Mouse (Mus musculus) urinary bladder, postnatal 10 days (tissue): Measurements from ENCODE around the gene Tmem72.

ENCODE experiments used
- DNase-seq: peaks from one replicate; pipeline ENCODE4 v3.0.0; 2022; ENCODE audit warnings: low spot score

Tmem72 gene

GRCm38 (mm10) chr6:116649811-116650210 lies 66.9 kb downstream of the Tmem72 start:
- peak; percentile 8 for DNase-seq

DNA sequence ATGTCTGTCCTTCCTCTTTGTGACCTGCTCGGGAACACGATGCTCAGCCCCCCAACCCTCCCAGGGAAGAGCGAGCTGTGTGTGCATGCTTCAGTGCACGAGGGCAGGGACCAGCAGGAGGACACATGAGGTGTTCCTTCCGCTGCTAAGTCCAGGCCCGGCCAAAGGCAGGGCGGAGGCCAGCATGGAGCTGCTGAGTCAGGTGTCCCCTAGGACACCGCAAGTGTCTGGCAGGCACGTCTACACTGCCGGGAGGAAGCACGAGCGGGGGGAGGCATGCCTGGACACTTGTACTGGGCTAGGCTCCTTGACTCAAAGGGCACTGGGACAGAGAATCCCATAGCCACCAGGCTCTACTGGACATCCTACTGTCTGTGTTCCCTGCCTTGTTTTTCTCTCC lies 69.0 kb downstream of the Tmem72 start:
- peak; percentile 8 for DNase-seq

GRCm38 (mm10) chr6:116644335-116644734 lies 72.4 kb downstream of the Tmem72 start:
- DNase-seq, result no peak

DNA sequence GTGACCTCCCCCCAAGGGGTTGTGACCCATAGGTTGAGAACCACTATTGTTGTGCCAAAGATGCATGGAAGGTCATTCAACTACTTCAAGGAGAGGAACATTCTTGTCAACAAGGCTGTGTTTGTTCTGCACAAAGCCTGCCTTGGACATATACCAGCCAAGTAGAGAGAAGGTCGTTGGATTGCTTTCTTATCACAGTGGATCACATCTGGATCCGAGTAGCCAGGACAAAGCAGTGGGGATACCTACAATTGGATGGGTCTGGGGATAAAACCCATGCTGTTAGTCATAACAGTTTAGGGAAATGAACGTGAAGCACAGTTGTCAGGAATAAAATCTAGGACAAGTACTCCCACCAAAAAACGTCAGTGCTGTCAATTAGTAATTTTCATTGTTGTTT lies 72.8 kb downstream of the Tmem72 start:
- DNase-seq, result no peak

DNA sequence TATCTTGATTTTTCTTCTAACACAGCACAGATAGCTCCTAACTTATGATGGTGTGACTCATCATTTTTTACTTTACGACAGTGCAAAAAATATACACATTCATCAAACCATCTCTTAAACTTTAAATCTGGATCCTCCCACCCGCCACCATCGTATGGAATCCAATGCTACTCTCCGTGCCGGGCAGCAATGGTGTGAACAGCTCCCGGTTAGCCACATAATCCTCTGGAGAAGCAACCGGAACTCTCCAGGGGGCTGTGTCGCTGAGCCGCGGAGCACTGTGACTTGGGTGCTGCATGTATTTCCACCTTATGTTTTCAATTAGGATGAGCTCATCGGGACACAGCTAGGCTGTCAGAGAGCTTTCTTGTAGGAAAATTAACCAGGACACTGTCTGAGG lies 73.8 kb downstream of the Tmem72 start:
- no peak for DNase-seq

DNA sequence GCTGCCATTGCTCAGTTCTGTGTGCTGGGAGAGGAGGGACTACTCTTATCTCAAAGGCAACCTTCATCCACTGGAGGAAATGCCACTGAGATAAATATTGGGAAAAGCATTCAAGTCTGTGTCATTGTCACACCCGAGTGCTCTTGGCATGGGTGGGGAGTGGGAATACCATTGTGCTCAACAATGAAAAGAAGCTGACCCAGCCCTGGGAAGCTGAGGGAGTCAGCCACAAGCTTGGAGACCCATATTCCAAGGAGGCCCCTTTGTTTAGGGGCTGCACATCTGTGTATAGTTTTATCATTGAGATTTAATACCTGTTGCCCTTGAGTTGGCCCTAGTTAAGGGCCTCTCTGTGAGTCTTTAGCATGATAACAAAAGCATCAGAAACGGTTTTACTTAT lies 77.0 kb downstream of the Tmem72 start:
- no peak for DNase-seq

- no peak for DNase-seq
Observed at GRCm38 (mm10) chr6:116638871-116639270, 77.8 kb downstream of the Tmem72 start.

GRCm38 (mm10) chr6:116637496-116637895 lies 79.2 kb downstream of the Tmem72 start:
- no peak for DNase-seq

- no peak for DNase-seq
Observed at GRCm38 (mm10) chr6:116636581-116637235, 80.0 kb downstream of the Tmem72 start.

GRCm38 (mm10) chr6:116635251-116636180 lies 81.2 kb downstream of the Tmem72 start:
- no peak for DNase-seq

DNA sequence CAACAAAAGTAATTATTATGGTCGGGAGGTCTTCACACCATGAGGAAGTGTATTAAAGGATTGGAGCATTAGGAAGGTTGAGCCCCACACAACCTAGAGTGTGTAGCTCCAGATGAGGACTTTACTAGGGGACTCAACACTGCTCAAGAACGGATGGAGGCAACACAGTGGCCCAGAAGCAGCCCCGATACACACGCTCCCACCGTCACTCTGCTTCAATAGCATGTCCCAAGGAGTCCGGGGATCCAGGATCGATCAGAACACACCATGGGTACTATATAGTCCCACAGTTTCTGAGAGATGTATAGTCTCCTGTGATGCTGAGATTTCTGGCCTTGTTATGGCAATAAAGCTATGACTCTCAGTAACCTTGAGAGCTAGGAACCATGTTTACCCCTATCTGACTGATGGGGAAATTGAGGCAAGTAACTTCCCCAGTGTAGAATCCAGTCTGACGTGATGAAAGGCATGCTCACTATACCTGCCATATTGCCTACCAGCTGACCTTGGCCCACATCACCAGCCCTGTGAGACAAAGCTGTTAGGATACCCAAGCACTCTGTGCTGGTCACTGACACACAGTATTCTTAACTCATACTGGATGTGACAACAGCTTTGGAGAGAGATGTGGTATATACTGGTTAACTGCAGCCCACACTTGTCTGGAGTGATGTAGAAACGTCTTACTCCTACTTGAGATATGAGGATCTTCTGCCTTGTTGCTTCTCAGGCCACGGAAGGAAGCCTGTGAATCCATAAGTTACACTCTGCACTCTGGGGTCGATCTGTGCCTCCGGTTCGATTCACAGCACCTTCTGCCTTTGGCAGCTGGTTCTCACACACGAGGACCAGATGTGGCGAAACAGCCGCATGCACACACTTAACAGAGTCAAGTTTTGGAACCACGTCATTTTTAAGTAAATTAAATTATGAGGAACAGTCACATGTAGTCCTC lies 82.7 kb downstream of the Tmem72 start:
- DNase-seq, result no peak

DNA sequence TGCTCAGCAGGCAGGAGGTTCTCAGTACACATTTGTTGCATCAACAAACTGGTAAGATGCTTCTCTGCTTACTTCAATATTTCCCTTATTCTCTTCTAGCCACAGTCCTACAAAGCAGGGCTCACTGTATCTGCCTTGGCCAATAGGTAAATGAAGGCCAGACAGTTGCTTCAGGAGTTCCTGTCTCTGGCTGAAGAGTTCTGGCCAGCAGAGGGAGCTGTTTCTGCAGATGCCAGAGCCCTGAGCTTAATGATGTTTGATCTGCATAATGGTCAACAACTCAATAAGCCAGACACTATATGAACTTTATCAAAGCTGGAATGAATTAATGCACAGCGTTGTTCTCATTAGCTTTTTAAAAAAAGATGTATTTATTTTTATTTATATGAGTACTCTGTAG lies 84.6 kb downstream of the Tmem72 start:
- DNase-seq, result no peak

DNA sequence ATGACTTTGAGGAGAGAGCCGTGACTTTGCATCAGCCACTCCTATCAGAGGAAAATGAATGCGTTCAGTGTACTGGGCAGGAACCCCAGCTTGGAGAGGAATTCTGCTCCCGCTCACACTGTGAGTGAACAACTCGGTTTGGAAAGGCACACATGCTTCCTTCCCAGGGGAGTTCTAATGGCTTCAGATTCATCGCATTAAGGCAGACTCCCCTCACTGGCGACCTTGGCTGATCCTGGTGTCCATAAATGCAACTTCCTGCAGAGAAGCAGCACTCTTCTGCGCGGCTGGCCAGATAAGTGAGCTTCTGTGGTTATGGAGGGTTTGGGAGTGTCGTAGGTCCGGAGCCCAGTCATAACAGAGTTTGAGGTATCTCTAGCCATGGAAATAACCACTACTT lies 86.9 kb downstream of the Tmem72 start:
- no peak for DNase-seq
